Mouse (Mus musculus): ENCODE data around the gene Impg2.

Impg2 gene

DNA sequence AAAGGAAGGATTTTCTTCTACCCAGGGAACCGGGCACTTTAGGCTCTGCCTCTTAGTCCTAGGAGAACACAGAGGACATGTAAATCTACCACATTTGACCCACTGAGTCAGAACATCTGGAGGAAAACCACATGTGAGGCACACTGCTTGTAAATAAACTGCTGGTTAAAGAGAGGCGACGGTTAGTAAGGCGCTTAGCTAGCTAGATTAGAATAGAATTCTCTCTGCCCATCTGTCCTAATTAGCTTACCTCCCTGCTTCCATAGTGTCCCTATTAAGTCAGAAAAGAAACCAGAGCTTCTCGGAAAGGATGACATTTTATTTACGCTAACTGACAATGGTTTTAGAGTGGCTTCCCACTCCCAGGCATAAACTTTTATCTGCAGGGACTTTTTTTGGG, at the start of gene Impg2:
Gene Impg2 (plus strand): TSS at position 263 of the 400 bp plus-strand sequence.
- DNase-seq, result no peak

DNA sequence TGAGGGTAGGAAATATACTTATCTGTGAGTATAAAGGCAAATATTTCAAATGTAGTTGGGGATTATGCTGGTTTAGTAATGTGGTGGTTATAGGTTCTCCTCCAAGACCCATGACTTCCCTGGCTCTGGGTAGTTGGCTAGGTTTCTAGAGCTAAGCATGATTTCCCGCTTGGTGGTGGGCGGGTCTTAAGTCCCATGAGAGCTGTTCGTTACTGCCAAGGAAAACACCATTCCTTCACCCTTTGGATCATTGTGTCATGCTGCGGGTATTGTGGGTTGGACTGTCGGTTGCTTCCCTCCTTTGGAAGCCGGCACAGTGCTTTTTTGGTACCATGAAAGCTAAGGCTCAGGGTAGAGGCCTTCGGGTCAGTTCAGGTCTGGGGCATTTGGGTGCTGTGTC, 40.6 kb upstream of the Impg2 start:
- no peak for DNase-seq

DNA sequence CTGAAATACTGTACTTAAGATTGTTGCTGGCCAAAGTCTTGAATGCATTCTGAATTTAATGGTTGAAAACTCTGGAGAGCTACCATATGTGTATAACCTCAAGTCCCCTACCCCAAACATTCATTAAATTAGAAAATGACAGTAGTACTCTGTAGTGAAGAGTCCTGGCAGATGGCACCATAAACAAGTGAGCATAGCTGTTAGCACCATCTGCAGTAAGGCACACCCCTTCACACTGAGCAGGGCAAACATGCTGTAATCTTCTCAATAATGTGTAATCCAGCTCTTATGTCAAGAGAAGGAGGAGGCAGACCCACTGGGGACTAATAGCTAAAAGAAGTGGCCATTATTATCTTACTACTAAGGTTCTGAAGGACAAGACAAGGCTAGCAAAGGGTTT, 33.9 kb upstream of the Impg2 start:
- no peak for DNase-seq

DNA sequence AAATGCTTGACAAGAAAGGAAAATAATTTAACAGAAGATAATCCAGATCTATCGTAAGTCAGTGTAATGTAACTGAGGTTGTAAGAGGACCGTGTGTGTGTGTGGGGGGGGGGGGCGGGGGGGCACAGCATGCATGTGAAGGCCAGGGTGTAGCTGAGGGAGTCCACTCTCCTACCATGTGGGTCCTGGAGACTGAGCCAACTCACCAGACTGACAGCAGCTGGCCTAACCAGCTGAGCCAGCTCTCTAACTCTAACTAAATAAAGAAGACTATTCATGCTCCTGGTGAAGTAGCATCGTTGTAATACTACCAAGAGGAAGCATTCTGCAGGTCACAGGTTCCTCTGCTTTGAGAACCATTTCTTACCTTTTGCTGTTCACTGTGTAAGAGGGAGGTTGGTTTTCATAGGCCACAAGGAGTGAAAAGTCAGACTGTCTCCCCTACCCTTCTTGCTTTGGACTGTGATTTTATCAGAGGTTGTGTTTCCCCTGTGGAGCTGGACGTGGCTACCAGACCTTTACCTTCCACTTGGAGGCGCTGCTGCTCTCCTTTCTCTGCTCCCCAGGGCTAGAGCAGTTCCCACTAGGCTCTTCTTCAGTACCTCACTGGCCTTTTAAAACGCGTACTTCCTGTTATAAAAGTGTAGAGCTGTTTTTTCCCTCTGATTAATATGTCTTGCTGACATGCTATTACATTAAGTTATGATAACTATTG, 28.1 kb upstream of the Impg2 start:
- DNase-seq, result peak; percentile 16 to 30

DNA sequence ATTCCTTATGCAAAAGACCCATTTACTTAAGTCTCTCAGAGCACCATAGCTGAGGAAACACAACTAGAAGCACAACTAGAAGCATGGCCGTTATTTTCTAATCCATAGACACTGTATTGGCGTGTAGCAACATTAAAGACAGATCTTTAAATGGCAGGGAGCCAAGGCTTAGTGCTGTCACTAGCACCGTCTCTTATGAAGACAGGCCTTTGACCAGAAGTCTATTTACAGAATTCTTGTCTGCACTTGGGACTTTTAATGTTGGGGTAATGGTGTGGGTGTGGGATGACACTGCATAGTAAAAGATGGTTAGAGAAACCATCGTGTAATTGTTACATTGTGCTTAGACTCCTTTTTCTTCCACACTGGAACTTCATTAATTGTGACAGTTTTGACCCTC, 17.2 kb upstream of the Impg2 start:
- no peak for DNase-seq

DNA sequence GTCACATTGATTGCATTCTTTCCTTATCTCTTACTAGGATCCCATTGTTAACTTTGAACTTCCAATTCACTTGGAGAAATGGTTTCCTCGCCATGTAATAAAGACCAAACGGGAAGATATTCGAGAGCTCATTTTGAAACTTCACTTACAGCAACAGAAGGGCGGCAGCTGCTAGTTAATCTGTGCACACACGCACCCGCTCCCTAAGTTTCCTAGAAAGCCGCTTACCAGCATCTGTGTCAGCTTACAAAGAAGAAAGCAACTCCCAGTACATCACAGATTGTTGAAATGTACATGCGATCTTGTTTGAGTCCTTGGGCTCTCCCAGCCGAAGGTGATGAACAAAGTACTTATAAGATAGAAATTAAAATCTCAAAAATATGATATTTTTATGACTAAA, 15.9 kb upstream of the Impg2 start:
- DNase-seq, result no peak

DNA sequence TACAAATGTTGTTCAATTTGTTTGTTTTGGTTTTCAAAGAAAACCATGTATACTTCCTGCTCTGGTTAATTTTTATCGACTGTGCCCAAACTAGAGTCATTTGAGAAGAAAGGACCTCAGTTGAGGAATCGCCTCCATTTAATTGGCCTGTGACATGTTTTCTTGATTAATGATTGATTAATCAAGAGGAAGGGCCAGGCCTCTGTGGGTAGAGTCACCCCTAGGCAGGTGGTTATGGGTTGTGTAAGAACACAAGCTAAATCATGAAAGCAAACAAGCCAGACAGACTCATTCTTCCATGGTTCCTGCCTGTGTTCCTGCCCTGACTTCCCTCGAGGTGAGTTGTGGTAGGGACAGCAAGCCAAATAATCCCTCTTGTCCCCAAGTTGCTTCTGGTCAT, 8.6 kb downstream of the Impg2 start:
- DNase-seq, result no peak

DNA sequence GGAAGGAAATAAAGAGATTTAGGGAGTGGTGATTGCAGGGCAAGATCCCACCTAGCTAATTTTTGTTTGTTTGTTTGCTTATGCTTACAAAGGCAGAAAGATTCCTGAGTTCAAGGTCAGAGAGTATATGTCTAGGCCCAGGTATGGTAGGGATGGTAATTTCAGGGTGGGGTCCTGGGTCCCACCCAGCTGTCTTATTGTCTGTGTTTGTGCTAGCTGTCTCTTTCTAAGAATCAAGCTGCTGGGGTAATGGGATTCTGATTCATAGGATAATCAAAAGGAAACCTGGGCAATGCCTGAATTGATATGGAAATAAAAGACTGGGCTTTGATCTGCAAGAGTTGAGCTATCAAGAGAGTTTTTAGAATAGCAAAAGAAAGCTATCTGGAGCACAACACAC, 23.6 kb downstream of the Impg2 start:
- no peak for DNase-seq

DNA sequence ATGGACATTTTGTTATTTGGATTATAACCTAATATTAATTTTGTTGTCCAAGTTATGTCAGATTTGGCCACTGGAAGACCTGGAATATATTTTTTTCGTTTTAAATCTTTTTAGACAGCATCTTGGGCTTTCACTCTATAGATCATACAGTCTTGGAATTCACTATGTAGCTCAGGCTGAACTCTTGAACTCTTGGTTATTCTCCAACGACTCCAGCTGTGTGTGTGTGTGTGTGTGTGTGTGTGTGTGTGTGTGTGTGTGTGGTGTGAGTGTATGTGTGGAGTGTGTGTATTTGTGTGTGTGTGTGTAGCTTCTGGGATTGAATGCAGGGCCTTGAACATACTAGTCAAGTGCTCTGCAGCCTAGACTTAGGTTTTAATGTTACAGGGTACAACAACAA, 25.3 kb downstream of the Impg2 start:
- no peak for DNase-seq

DNA sequence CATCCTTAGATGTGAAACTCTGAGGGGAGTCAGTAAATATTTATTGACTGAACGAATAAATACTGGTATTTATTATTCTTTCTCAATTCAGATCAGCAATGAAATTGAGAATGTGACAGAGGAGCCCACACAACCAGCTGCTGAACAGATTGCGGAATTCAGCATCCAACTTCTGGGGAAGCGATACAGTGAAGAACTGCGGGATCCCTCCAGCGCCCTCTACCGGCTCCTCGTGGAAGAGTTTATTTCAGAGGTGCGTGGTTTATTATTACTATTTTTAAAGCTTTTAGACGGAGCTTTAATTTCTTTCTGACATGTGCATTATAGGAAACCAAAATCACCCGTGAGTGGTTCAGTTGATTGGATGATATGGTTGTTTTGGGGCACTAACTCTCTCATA, 27.2 kb downstream of the Impg2 start:
- DNase-seq, result no peak

DNA sequence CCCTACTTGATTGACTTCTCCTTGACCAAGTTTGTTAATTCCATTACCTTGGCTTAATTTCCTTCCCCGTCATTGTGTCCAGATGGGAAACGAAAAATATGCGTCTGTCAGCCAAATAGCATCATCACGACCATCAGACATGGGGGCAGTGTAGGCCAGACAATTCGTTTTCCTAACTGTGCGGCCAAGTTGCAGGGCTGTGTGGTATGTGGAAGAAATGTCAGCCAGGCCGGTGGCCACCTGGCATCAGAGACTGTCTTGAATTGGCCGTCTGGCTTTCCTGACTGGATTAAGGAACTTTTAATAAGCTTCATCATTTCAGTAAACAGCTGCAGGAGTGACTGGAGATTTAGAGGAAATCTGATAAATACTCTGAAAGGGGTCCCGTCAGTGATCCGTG, 28.6 kb downstream of the Impg2 start:
- DNase-seq, result peak; percentile 4 to 8

DNA sequence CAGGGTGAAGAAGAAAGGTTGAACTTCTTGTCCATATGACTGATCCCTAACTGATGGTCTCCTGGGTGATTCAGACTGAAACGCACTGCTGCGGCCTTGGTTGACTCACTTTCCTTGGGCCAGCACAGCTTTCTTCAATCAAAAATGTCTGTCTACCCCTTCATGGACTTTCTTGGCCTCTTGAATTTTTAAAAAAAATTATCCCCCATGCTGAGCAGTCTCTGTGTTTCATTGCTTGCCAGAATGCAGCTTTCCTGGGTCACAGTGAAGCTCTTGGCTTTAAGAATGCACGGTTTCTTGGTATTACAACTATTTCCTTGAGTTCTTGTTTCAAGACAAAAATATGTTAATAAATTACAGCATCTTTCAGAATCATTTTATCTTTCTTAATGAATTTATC, 41.9 kb downstream of the Impg2 start:
- DNase-seq, result no peak

DNA sequence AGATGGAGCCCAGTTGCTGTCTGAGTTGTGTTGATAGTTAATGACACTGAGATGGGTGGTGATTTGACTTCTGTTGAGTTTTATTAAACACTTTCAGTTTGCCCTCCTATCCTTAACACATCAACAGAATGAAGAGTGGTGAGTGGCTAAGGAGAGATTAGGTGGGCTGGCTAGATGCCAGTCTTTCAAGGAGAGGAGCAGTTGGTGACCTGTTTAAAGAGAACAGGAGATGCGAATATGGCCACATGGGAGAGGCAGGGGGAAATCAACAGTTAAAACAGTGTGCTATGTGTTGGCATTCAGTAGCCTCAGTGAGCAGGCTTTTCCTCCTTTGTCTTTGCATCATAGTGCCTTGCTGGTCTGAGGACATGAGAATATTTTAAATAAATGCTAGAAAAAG, 69.8 kb downstream of the Impg2 start:
- DNase-seq, result peak; percentile 18 to 25

DNA sequence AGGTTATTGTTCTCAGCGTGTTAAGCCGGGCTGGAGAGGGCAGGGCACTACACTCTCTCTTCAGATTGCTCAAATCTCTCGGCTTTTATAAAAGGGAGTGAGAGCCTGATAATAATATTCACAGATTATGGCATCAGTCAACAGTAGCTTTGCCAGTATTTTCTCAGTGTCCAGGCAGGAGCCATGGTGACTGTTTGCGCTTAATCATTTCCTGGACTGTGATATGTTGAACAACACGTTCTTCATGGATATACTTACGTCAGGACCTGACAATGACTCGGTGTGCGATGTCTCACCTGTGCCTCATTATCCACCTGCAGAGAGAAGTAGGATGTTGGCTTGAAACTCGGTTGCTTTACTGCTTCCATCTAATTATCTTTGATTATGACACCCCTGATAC, 74.9 kb downstream of the Impg2 start:
- DNase-seq, result no peak

DNA sequence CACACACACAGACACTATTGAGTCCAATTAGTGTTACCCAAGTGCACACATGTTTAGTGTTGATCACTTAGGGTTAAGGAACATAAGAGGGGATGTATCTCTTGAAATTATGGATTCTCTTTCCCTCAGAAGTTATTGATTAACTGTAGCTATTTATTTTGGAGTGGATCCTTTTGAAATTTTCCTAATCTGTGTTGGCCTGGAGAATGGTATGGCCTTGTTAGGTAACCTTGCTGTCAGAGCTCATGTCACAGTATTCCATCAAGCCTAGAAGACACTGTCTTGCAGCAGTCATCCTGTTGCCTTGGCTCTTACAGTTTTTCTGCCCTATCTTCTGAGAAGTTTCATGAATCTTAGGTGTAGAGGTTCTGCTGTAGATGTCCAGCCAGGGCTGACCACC, 75.6 kb downstream of the Impg2 start:
- no peak for DNase-seq

DNA sequence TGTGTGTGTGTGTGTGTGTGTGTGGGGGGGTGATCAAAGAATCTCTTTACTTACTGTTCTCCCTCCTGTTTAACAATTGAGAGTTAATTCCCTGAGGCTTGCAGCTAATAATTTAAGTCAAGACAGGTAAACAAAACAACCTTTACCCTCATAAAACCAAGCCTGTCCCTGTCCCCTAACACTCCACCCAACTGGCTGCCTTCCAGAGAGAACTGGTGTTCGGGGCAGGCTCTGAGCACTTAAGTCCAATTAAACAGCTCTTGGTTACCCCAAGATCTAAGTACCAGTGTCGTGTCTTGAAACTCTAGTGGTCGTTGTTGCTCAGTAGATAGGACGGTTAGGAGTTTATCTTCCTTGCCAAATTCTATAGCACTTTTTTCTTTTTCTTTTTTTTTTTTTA, 77.2 kb downstream of the Impg2 start:
- DNase-seq, result no peak

DNA sequence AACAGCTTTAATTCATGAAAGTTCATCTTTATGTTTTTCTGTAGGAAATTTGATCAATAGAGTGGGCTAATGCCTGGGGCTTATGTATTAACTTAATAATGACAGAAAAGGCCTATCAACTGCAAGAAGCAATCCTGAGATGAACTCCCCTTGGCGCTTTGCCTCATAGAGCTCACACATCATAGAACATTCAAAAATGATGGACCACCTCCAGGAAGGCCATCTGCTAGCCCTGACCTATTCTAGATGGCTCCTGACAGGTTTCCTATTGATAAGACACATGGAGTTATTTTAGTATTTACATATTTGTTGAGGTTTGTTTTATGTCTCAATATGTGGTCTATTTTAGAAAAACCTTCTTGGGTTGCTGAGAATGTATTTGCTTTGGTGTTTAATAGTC, 79.2 kb downstream of the Impg2 start:
- peak; percentile 62 to 69 for DNase-seq

DNA sequence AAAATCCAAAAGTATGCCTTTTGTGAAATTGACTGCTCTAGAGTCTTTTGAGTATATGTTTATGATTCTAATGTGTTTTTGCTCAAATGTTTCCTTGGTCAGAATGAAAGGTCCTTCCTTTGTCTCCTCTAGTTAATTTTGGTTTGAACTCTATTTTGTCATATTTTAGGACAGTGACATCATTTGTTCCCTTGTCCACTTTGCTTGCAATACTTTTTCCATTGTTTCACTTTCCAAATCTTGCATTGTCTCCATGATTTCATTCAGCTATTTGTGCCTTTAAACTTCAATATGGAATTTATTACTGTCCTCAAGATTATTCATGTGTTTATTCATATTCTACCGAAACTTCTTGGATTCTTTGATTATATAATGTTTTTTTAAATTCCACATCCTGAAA, 79.8 kb downstream of the Impg2 start:
- no peak for DNase-seq

DNA sequence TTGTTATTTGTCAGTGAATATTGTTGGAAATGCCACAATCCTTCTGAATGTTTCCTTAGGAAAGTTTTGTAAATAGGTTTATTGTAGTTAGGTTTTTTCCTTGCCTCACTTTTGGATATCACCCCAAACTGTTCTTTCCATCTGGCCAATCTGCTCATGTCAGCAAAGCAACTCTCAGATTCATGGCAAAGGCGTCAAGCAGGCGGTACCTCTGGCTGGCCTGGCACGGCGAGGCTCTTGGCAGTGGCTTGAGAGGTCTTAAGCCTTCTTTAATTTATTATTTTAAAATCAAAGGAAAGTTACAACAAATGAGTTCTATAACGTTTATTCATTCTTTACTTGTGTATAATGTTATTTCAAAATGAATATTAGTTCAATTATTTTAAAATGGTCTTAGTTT, 82.0 kb downstream of the Impg2 start:
- DNase-seq, result peak; percentile 7 to 16

DNA sequence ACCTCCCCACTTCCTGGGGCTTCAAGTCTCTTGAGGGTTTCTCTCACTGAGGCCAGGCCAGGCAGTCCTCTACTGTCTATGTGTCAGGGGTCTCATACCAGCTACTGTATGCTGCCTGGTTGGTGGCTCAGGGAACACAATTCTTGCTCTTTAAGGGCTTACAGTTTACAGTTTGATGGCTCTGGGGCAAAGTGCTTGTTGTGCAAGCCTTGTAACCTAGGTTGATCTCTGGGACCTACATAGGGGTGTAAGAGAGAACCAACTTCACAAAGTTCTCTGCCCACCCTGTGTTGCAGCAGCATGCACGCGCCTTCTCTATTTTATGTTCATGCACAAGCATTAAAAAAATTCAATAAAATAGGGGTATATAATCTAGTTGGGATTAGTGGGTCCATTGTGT, 82.9 kb downstream of the Impg2 start:
- DNase-seq, result no peak

DNA sequence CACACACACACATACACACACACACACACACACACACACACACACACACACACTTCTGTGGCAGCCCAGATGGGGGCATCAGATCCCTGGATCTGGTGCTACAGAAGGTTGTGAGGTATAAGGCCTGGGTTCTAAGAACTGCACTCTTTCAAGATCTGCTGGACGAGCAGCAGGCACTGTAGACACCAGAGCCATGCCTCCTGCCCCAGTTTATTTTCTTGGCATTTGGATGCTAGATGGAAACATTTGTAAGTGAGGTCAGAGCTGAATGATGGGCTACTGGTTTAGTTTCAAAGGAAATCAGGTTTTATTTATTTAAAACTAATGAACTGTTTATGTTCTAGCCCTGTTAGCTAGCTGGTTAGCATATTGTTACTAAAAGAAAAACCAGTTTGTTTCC, 90.8 kb downstream of the Impg2 start:
- DNase-seq, result no peak

DNA sequence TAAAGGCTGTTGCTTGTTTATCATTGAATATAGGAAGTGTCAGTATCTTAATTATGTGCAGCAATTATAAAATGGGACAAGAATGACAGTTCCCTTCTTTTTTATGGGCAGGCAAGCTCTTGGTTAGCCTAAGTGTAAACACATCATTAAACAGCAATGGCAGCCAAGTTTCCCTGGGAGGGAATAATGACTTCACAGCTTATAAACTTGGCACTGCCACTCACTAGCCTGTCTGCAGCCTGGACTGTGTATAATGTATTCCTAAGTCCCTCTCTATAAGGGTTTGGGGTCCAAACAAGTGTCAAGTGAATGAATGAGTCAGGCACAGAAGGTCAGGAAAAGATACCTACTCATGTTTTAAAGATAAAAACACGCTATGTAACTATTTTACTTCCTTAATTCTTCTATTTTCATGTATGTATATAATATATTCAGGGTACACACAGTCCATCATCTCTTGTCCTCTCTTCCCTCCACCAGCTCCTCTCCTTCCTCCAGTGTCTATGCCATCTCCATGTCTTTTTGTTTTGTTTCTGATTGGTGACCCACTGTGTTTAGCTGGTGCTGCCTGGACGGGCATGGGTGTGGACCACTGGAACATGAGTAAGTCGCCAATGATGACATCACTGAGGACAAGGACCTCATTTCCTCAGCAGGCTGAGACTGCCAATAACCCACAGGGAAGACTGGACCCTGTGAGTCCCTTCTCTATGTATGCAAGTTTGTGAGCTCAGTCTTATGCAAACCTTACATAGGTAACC, 92.0 kb downstream of the Impg2 start:
- peak in 1 of 2 experiments; percentile 12 for DNase-seq

DNA sequence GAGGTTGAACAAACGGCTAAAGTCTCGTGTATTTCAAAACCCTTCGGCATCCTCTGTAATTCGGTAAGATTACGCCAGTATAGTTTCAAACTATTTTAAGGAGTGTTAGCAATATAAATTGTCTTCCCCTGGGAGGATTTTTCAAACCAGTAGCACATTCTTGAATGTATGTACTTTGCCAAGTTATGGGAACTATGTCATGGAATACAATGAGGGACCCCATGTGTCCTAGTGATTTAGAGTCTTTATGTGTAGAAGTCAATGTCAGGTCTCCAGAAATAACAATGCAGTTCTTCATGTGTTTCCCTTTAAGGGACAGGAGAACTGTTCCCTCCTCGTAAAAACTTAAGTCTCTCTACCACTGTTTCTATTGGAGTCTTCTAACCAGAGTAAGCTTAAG, 94.1 kb downstream of the Impg2 start:
- no peak for DNase-seq

DNA sequence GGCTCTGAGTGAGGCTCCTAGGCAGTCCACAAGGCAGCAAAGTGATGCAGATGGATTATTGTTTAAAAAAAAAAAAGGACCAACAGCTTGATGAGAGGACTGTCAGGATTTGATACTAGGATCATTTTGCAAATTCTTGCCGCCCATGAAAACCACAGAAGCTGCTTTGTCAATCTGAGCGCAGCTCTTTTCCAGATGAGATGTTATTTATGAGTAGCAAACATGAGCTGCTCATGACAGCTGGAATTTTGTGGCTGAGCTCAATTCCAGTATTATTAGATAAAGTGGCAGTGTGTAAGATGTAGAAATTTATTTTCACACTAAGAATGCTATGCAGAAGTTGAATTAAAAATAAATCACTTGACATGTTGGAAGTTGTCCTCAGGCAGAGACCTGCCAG, 94.7 kb downstream of the Impg2 start:
- DNase-seq, result no peak

DNA sequence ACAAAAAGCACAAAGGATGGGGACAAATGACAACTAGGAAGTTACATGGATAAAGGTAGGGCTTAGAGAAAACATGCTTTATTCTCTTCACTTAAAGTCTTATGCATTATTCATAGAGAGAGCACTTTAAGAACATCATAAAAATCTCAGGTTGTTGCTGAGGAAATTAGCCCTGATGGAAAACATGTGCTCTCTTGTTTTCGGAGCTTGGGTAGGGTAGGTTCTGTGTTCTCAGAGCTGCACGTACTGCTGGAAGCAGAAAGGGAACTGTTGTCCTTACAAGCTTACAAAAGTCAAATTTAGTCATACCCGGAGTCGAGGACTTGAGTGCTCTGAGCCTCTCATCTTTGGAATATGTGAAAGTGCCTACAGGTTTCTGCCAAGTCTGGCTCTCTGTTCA, 98.9 kb downstream of the Impg2 start:
- DNase-seq, result no peak
